Mouse (Mus musculus) embryonic facial prominence, embryonic 13.5 days (tissue): Measurements from ENCODE around the gene Cyp4a12a. TPM values are rescaled to one million over a fixed set of nuclear protein-coding genes. Genes with fewer than 3 reads are reported as not detected.
"Not testable (repeated sequence)": the region's sequence is repeated elsewhere in the genome, so short reads cannot be mapped to it uniquely, and the experiment has no call there.

Experiments used
- ATAC-seq: fragments of 200-750 bp; cut with Nextera tagmentation; 2 replicates; pipeline ENCODE4 v1.8.0; 2017; ENCODE audit warnings: low read depth; ENCODE audit not compliant: insufficient number of reproducible peaks, insufficient read depth, low FRiP score, low TSS enrichment
- H3K27ac ChIP-seq: fragments of 300-500 bp; sonication (generic); 2 replicates; pipeline ENCODE4 v1.5.1; 2015; ENCODE audit warnings: moderate library complexity, mild to moderate bottlenecking, inconsistent platforms
- H3K27me3 ChIP-seq: fragments of 300-500 bp; sonication (generic); 2 replicates; pipeline ENCODE4 v1.6.1; 2015; ENCODE audit warnings: mild to moderate bottlenecking, inconsistent platforms
- H3K36me3 ChIP-seq: fragments of 300-500 bp; sonication (generic); 2 replicates; pipeline ENCODE4 v1.6.1; 2015; ENCODE audit warnings: mild to moderate bottlenecking, inconsistent platforms
- H3K4me1 ChIP-seq: fragments of 300-500 bp; sonication (generic); 2 replicates; pipeline ENCODE4 v1.6.1; 2015; ENCODE audit warnings: inconsistent platforms
- H3K4me2 ChIP-seq: fragments of 300-500 bp; sonication (generic); 2 replicates; pipeline ENCODE4 v1.6.1; 2015; ENCODE audit warnings: moderate library complexity, mild to moderate bottlenecking, inconsistent platforms
- H3K4me3 ChIP-seq: fragments of 300-500 bp; sonication (generic); 2 replicates; pipeline ENCODE4 v1.5.1; 2015; ENCODE audit warnings: mild to moderate bottlenecking, inconsistent platforms
- H3K9ac ChIP-seq: fragments of 300-500 bp; sonication (generic); 2 replicates; pipeline ENCODE4 v1.6.1; 2015; ENCODE audit warnings: mild to moderate bottlenecking, inconsistent platforms
- H3K9me3 ChIP-seq: fragments of 300-500 bp; sonication (generic); 2 replicates; pipeline ENCODE4 v1.6.1; 2016; ENCODE audit warnings: inconsistent platforms
- WGBS: fragments of 180-500 bp; shearing (Covaris S2); methylation state at CpG from one replicate; pipeline ENCODE4 v1.1.7; 2015; ENCODE audit warnings: mixed read lengths; 5-methylcytosine and 5-hydroxymethylcytosine counted together
- polyA plus RNA-seq: library from polyadenylated mRNA; unstranded; fragments of >200 nt; fragmentation: Nextera tagmentation; extraction: Ambion mirVana; gene quantifications from 2 replicates; pipeline ENCODE4 v1.2.1, GENCODE M21; 2015

The Cyp4a12a gene
- polyA plus RNA-seq, result 0.81 and 1.4 TPM in 2 replicates

GRCm38 (mm10) chr4:115298746-115299145 is at the start of gene Cyp4a12a:
Cyp4a12a (plus strand) TSS chr4:115299046.
- not testable (repeated sequence) for H3K9me3 ChIP-seq, H3K27ac ChIP-seq, H3K9ac ChIP-seq, H3K4me2 ChIP-seq, ATAC-seq, H3K4me1 ChIP-seq, H3K36me3 ChIP-seq, H3K4me3 ChIP-seq, H3K27me3 ChIP-seq

DNA sequence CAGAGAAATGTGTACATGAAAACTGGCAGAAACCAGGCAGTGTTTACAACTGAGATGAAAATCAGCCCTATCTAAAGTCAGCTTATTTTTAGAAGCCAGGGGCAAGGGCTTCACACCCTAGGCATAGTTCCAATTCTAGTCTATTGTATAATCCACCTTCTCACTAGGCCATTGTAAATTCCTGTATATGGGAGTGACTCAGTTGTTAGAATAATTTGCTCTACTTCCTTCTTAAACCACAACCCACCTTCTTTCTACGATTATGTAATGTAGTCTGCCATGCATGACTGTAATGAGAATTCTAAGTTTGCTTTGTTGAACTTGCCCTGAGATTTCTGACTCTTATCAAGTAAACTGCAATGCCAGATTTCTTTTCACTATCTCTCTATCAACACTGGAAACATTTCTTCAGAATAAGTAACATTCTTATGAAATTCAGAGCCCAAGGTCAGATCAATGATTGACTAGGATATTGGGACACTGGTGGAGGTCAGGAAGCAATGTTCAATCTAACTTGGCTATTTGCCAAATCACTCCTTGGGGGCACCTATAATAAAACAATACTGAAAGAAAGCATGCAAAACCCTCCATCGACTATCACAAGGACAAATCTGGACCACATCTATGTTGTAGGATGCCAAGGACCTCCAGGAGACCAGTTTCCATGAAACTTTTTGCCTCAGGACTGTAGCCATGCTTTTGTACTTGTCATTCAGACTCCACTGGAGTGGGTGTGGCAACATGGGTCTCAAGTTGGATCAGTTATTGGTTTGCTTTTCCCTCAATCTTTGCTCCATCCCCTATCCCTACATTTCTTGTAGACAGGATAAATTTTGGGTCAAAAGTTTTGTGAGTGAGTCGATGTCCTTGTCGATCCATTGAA is 33.9 kb upstream of the Cyp4a12a start:
- H3K4me1 ChIP-seq, H3K9ac ChIP-seq, H3K4me2 ChIP-seq, H3K4me3 ChIP-seq, H3K36me3 ChIP-seq, ATAC-seq, H3K27me3 ChIP-seq, H3K27ac ChIP-seq, H3K9me3 ChIP-seq: not testable (repeated sequence)
- 81% methylated on average over 3 of the region's 4 CpGs for WGBS

DNA sequence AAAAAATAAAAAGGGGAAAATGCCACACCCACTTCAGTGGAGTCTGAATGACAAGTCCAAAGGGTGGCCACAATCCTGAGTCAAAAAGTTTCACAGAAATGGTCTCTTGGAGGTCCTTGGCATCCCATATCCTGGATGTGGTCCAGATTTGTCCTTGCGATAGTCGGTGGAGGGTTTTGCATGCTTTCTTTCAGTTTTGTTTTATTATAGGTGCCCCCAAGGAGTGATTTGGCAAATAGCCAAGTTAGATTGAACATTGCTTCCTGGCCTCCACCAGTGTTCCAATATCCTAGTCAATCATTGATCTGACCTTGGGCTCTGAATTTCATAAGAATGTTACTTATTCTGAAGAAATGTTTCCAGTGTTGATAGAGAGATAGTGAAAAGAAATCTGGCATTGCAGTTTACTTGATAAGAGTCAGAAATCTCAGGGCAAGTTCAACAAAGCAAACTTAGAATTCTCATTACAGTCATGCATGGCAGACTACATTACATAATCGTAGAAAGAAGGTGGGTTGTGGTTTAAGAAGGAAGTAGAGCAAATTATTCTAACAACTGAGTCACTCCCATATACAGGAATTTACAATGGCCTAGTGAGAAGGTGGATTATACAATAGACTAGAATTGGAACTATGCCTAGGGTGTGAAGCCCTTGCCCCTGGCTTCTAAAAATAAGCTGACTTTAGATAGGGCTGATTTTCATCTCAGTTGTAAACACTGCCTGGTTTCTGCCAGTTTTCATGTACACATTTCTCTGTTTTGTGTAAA is 20.4 kb upstream of the Cyp4a12a start:
- not testable (repeated sequence) for H3K4me2 ChIP-seq, H3K9me3 ChIP-seq, H3K27ac ChIP-seq, H3K4me1 ChIP-seq, H3K4me3 ChIP-seq, ATAC-seq, H3K27me3 ChIP-seq, H3K36me3 ChIP-seq, H3K9ac ChIP-seq
- WGBS, result 91% methylated on average over 2 of the region's 3 CpGs

DNA sequence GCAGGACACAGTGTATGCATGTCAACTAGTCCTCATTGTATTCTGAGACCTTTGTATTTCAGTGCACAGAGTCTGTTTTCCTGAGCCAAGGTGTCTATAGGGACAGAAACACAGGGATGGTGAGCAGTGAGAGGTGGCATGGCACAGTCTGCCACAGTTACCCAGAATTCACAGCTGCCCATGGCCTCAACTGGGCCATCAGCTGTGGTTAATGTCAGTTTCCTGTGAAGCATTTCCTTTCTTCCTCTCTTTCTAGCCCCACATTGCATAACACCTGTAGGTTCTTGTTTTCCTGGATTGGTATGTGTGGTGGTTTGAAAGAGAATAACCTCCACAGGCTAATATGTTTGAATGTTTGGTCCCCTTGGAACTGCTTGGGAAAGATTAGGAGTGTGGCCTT is 18.5 kb upstream of the Cyp4a12a start:
- H3K27ac ChIP-seq, result no peak overlapping the region
- H3K9me3 ChIP-seq, result no peaks in the 10 kb centered on the region
- no peak overlapping the region for H3K4me3 ChIP-seq
- H3K36me3 ChIP-seq, result no peaks in the 10 kb centered on the region
- H3K9ac ChIP-seq, result peak overlapping the region; percentile 54; the same call in 1 of the 2 replicates
- H3K4me1 ChIP-seq, result 0 out of 2 replicates have a peak, but pooled peaks cover 3% of the 10 kb centered on the region
- no peaks in the 10 kb centered on the region for H3K27me3 ChIP-seq
- no peak for ATAC-seq
- peak overlapping the region; percentile 59 for H3K4me2 ChIP-seq

GRCm38 (mm10) chr4:115280779-115281178 is 18.1 kb upstream of the Cyp4a12a start:
- not testable (repeated sequence) for H3K9me3 ChIP-seq, H3K4me1 ChIP-seq, H3K36me3 ChIP-seq, H3K27me3 ChIP-seq, H3K27ac ChIP-seq, ATAC-seq
- Histone ChIP-seq H3K4me2 (peak overlapping the region; percentile 59), H3K9ac (peak overlapping the region; percentile 54), H3K4me3 (peak overlapping the region; percentile 40)
- WGBS, result 12% methylated on average over 10 of the region's 10 CpGs

GRCm38 (mm10) chr4:115281231-115281767 is 17.5 kb upstream of the Cyp4a12a start:
- not testable (repeated sequence) for H3K9me3 ChIP-seq, H3K27ac ChIP-seq, H3K4me1 ChIP-seq, H3K27me3 ChIP-seq, ATAC-seq, H3K36me3 ChIP-seq
- WGBS, result 7% methylated on average over 23 of the region's 23 CpGs
- peak overlapping the region; percentile 54; the same call in 1 of the 2 replicates for H3K9ac ChIP-seq
- H3K4me2 ChIP-seq, result peak overlapping the region; percentile 59
- peak overlapping the region; percentile 40 for H3K4me3 ChIP-seq

DNA sequence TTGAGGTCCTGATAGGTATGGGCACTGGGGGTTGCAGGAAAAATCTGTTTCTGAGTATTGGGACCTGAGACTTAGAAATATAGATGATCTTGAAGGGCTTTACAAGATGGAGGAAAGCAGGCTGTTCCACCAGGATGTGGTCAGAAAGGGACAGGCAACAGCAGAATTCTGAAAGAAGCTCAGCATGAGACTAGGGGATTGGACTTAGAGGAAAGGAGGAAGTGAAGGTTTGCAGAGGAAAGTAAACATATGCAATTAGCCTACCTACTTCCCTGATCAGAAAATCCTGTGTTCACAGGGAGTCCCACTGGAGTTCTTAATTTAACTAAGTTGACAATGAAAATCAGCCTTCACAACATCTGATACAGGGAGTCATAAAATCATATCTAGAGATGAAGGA is 26.9 kb downstream of the Cyp4a12a start:
- not testable (repeated sequence) for H3K27me3 ChIP-seq, H3K4me2 ChIP-seq, H3K4me1 ChIP-seq, H3K9me3 ChIP-seq, ATAC-seq, H3K4me3 ChIP-seq, H3K27ac ChIP-seq, H3K9ac ChIP-seq, H3K36me3 ChIP-seq

DNA sequence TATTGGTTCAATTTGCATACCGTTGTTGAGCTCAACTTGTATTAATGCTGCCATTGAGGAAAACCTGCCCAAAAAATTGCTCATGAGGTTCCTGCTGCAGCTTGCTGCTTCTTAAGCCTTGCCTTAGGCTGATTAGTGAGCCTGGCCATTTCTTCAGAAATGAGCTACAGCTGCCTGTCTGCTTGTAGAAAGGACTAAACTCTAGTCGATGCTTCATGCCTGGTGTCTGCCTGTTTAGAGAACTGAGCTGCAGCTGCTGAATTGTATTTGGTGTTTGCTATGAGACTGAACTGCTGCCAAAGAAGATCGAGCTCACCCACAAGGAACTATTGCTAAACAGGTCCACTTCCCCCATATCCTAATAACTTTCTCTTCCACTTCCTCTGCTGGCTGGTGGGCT is 66.8 kb downstream of the Cyp4a12a start:
- H3K4me2 ChIP-seq, H3K36me3 ChIP-seq: not testable (repeated sequence)
- WGBS, result 81% methylated on average over 3 of the region's 3 CpGs

GRCm38 (mm10) chr4:115368067-115368466 is 69.2 kb downstream of the Cyp4a12a start:
- not testable (repeated sequence) for ATAC-seq, H3K27ac ChIP-seq, H3K9me3 ChIP-seq, H3K4me2 ChIP-seq, H3K27me3 ChIP-seq, H3K4me3 ChIP-seq, H3K9ac ChIP-seq, H3K4me1 ChIP-seq, H3K36me3 ChIP-seq

More for the DNA sequence above, 66.8 kb downstream of the Cyp4a12a start:
- not testable (repeated sequence) for H3K4me3 ChIP-seq, H3K4me1 ChIP-seq, ATAC-seq, H3K27ac ChIP-seq, H3K27me3 ChIP-seq, H3K9ac ChIP-seq, H3K9me3 ChIP-seq

Other genes starting within 250 kb of the Cyp4a12a start
- 1.4 and 1.7 TPM in 2 replicates for gene Tal1, start 242.6 kb upstream of the Cyp4a12a start, polyA plus RNA-seq
- 8.7 and 12.3 TPM in 2 replicates for gene Pdzk1ip1, start 210.3 kb upstream of the Cyp4a12a start, polyA plus RNA-seq
- gene Cyp4x1, start 164.8 kb upstream of the Cyp4a12a start, polyA plus RNA-seq, result 0.08 and 0.15 TPM in 2 replicates
- gene Cyp4a29, start 57.0 kb upstream of the Cyp4a12a start, polyA plus RNA-seq, result not detected in 2 replicates
- 0.34 and 1.1 TPM in 2 replicates for gene Cyp4a12b, start 112.6 kb downstream of the Cyp4a12a start, polyA plus RNA-seq
- gene Cyp4a30b, start 153.6 kb downstream of the Cyp4a12a start, polyA plus RNA-seq, result not detected in 2 replicates
- gene Cyp4a14, start 197.1 kb downstream of the Cyp4a12a start, polyA plus RNA-seq, result not detected in 2 replicates
- gene Cyp4a10, start 219.2 kb downstream of the Cyp4a12a start, polyA plus RNA-seq, result not detected in 2 replicates